Mouse (Mus musculus) myocyte (in vitro differentiated cells): ENCODE results near the gene Chst5. TPM values are rescaled to one million over a fixed set of nuclear protein-coding genes. Genes with fewer than 3 reads are reported as not detected.

ENCODE experiments used
- H3K27me3 ChIP-seq: one replicate; pipeline ENCODE4 v1.6.1; 2011; ENCODE audit not compliant: control insufficient read depth, insufficient read depth, insufficient read length
- H3K36me3 ChIP-seq: one replicate; pipeline ENCODE4 v1.6.1; 2011; ENCODE audit not compliant: control insufficient read depth, insufficient read depth
- H3K4me2 ChIP-seq: one replicate; pipeline ENCODE4 v1.6.1; 2011; ENCODE audit warnings: low read depth, control low read depth
- H3K4me3 ChIP-seq: one replicate; pipeline ENCODE4 v1.5.1; 2011; ENCODE audit warnings: mild to moderate bottlenecking, control low read depth, moderate library complexity
- H3K79me2 ChIP-seq: one replicate; pipeline ENCODE4 v1.6.1; 2011; ENCODE audit not compliant: control insufficient read depth, insufficient read depth
- H3ac ChIP-seq: one replicate; pipeline ENCODE4 v1.6.1; 2011; ENCODE audit not compliant: control insufficient read depth, insufficient read length
- CEBPB ChIP-seq: IDR thresholded peaks from 2 replicates; pipeline ENCODE4 v1.6.1; 2011; ENCODE audit warnings: mild to moderate bottlenecking, moderate library complexity; ENCODE audit not compliant: poor library complexity, insufficient read depth, severe bottlenecking
- E2F4 ChIP-seq: IDR thresholded peaks from one replicate; pipeline ENCODE4 v1.6.1; 2011; ENCODE audit warnings: mild to moderate bottlenecking, control low read depth, moderate library complexity; ENCODE audit not compliant: insufficient read depth
- MAX ChIP-seq: IDR thresholded peaks from one replicate; pipeline ENCODE4 v1.6.1; 2011; ENCODE audit warnings: low read depth, mild to moderate bottlenecking, control low read depth
- MYOD1 ChIP-seq, 3 experiments: IDR thresholded peaks; one replicate each; pipeline ENCODE4 v1.6.1; 2011; ENCODE audit warnings: control low read depth in 2 of 3, low read depth in 2 of 3, mild to moderate bottlenecking in 2 of 3, moderate library complexity in 1 of 3; ENCODE audit not compliant: insufficient read length in 2 of 3, control insufficient read depth in 1 of 3
- MYOG ChIP-seq, 3 experiments: IDR thresholded peaks; one replicate each; pipeline ENCODE4 v1.6.1; 2011; ENCODE audit warnings: control low read depth in 2 of 3, low read depth in 2 of 3, mild to moderate bottlenecking in 2 of 3; ENCODE audit not compliant: insufficient read length in 2 of 3, control insufficient read depth in 1 of 3, insufficient read depth in 1 of 3
- POLR2A ChIP-seq: IDR thresholded peaks from one replicate; pipeline ENCODE4 v1.6.1; 2011; ENCODE audit warnings: low read depth, mild to moderate bottlenecking, control low read depth, moderate library complexity; ENCODE audit not compliant: insufficient read length
- POLR2AphosphoS2 ChIP-seq: IDR thresholded peaks from one replicate; pipeline ENCODE4 v1.6.1; 2011; ENCODE audit warnings: low read depth, control low read depth; ENCODE audit not compliant: insufficient read length
- REST ChIP-seq: IDR thresholded peaks from one replicate; pipeline ENCODE4 v1.6.1; 2011; ENCODE audit warnings: mild to moderate bottlenecking, control low read depth, moderate library complexity; ENCODE audit not compliant: insufficient read depth, insufficient read length
- SRF ChIP-seq: IDR thresholded peaks from one replicate; pipeline ENCODE4 v1.6.1; 2011; ENCODE audit warnings: low read depth; ENCODE audit not compliant: control insufficient read depth, insufficient read length
- TCF12 ChIP-seq: IDR thresholded peaks from one replicate; pipeline ENCODE4 v1.6.1; 2011; ENCODE audit warnings: mild to moderate bottlenecking, control low read depth; ENCODE audit not compliant: poor library complexity, insufficient read depth, severe bottlenecking
- TCF3 ChIP-seq: IDR thresholded peaks from one replicate; pipeline ENCODE4 v1.6.1; 2011; ENCODE audit warnings: low read depth, control low read depth; ENCODE audit not compliant: insufficient read length
- USF1 ChIP-seq: IDR thresholded peaks from one replicate; pipeline ENCODE4 v1.6.1; 2011; ENCODE audit warnings: low read depth, mild to moderate bottlenecking, control low read depth, moderate library complexity
- polyA plus RNA-seq: library from polyadenylated mRNA; unstranded; fragments of >200 nt; fragmentation: generic; extraction: Trizol; gene quantifications from one replicate; pipeline ENCODE4 v1.2.1, GENCODE M21; 2012; ENCODE audit warnings: missing spikeins

The Chst5 gene
- polyA plus RNA-seq, 1 experiment = 0.14 TPM

DNA sequence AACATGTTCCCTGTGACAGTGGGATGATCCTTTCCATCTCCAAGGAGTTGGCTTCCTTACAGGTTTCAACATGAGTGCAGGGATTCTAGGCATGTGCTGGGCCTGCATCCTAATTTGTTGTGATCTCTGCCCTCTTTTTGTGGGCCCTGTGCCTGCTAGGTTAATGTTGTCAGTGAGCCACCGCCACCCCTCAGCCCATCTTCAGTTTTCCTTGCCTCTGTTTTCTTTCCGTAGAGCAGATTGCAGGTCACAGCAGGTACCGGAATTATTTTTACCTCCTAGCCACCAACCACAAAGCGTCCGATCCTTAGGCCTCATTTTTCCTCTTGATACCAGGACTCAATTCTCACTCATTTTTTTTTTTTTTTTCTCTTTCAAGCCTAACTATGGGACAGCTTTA, 41.7 kb upstream of the Chst5 start:
- Histone ChIP-seq H3K4me3 (no peak overlapping the region), H3K79me2 (no peaks in the 10 kb centered on the region), H3K4me2 (no peak overlapping the region), H3K36me3 (peaks cover 29% of the 10 kb centered on the region), H3K27me3 (no peaks in the 10 kb centered on the region), H3ac (no peak overlapping the region)
- TF ChIP-seq CEBPB (no peak), REST (no peak), TCF3 (no peak), POLR2AphosphoS2 (no peak), MYOD1 (IDR thresholded peaks at IDR 0.05; ENCODE audit: control insufficient read depth in 1 of 3, insufficient read length in 2 of 3, low read depth in 2 of 3) (no peak), POLR2A (no peak), E2F4 (no peak), TCF12 (no peak), MYOG (IDR thresholded peaks at IDR 0.05; ENCODE audit: control insufficient read depth in 1 of 3, insufficient read depth in 1 of 3, insufficient read length in 2 of 3, low read depth in 2 of 3) (no peak), USF1 (no peak), MAX (no peak), SRF (no peak)

DNA sequence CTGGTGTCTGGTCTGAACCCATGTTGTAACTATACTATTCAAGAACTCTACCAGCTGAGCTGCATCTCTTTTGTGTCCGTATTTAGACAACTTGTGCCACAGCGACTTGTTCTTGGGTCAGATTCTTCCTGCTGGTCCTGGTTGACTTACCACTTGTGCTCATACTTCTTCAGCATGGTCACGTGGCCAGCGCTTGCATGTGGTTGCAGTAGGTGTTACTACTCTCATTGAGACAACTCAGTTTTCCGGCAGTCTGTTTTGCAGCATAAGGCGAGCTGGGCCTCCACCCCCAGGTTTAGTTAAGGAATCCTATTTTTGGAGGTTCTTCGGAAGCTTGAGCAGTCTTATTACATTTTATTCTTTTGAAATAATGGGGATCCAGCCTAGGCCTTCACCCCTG, 41.1 kb upstream of the Chst5 start:
- TF ChIP-seq E2F4 (no peak), MAX (no peak), TCF12 (no peak), REST (no peak), SRF (no peak), CEBPB (no peak), MYOD1 (IDR thresholded peaks at IDR 0.05; ENCODE audit: control insufficient read depth in 1 of 3, insufficient read length in 2 of 3, low read depth in 2 of 3) (no peak), POLR2A (no peak), USF1 (no peak), POLR2AphosphoS2 (no peak), MYOG (IDR thresholded peaks at IDR 0.05; ENCODE audit: control insufficient read depth in 1 of 3, insufficient read depth in 1 of 3, insufficient read length in 2 of 3, low read depth in 2 of 3) (no peak), TCF3 (no peak)
- no peak overlapping the region for H3ac ChIP-seq
- H3K27me3 ChIP-seq = no peaks in the 10 kb centered on the region
- H3K4me3 ChIP-seq = no peak overlapping the region
- peaks cover 23% of the 10 kb centered on the region for H3K36me3 ChIP-seq
- no peak overlapping the region for H3K4me2 ChIP-seq
- no peaks in the 10 kb centered on the region for H3K79me2 ChIP-seq

DNA sequence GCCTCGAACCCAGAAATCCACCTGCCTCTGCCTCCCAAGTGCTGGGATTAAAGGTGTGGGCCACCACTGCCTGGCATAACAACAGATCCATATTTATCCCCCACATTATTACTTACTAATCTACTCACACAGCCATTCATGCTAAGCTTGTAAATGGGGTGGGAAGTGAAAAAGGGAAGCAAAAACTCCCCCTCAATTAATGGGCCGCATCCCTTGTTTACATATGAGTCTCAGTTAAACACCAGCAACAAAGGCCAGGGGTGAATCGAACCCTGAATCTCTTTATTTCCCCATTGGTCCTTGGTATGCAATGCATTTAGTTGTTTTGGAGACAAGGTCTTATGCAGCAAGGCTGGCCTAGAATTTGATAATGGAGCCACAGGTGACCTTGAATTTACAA, 40.6 kb upstream of the Chst5 start:
- Histone ChIP-seq H3K79me2 (no peaks in the 10 kb centered on the region), H3ac (no peak overlapping the region), H3K4me3 (no peak overlapping the region), H3K27me3 (no peaks in the 10 kb centered on the region), H3K4me2 (no peak overlapping the region), H3K36me3 (peaks cover 22% of the 10 kb centered on the region)
- TF ChIP-seq USF1 (no peak), POLR2A (no peak), REST (no peak), E2F4 (no peak), POLR2AphosphoS2 (no peak), CEBPB (no peak), MAX (no peak), TCF3 (no peak), TCF12 (no peak), MYOG (IDR thresholded peaks at IDR 0.05; ENCODE audit: control insufficient read depth in 1 of 3, insufficient read depth in 1 of 3, insufficient read length in 2 of 3, low read depth in 2 of 3) (no peak), SRF (no peak), MYOD1 (IDR thresholded peaks at IDR 0.05; ENCODE audit: control insufficient read depth in 1 of 3, insufficient read length in 2 of 3, low read depth in 2 of 3) (no peak)

DNA sequence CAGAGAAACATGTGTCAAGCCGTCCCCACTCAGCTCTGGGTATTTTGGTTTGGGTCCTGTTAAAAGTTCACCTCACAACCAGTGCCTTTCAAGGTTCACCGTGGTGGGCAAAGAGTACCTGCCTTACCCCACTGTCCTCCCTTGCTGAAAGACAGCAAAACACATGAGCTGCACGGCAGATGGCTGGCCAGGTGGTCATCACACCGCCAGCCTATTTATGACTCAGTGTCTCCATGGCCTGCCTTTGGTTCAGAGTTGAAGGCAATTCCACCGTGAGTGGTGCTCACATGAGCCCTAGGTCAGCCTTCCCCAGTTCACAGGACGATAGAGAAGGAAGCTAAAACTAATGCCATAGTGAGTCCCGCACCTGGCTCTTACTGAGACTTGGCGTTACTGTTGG, 37.7 kb upstream of the Chst5 start:
- Histone ChIP-seq H3K4me2 (no peak overlapping the region), H3K79me2 (no peaks in the 10 kb centered on the region), H3K4me3 (no peak overlapping the region), H3K27me3 (no peaks in the 10 kb centered on the region), H3K36me3 (peaks cover 24% of the 10 kb centered on the region), H3ac (no peak overlapping the region)
- TF ChIP-seq CEBPB (no peak), POLR2AphosphoS2 (no peak), E2F4 (no peak), SRF (no peak), MYOG (IDR thresholded peaks at IDR 0.05; ENCODE audit: control insufficient read depth in 1 of 3, insufficient read depth in 1 of 3, insufficient read length in 2 of 3, low read depth in 2 of 3) (no peak), TCF3 (no peak), POLR2A (no peak), REST (no peak), USF1 (no peak), MYOD1 (IDR thresholded peaks at IDR 0.05; ENCODE audit: control insufficient read depth in 1 of 3, insufficient read length in 2 of 3, low read depth in 2 of 3) (no peak), MAX (no peak)

DNA sequence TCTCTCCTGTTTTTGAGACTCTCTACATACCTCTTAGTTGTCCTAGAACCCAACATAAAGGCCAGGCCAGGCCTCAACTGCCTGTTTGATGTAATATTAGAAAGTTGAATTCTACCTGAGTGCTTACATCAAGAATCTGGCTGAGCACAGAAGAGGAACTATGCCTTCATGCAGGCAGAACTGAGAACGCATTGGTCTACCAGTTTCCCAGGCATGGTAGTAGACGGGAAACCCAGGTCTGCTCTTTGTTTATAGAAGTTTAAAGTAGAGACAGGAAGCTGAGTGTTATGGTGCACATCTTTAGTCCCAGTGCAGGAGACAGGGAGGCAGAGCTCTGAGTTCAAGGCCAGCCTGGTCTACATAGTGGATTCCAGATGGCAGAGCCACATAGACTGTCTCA, 36.9 kb upstream of the Chst5 start:
- Histone ChIP-seq H3K4me3 (no peak overlapping the region), H3K36me3 (peaks cover 23% of the 10 kb centered on the region), H3K79me2 (no peaks in the 10 kb centered on the region), H3K27me3 (no peaks in the 10 kb centered on the region), H3ac (no peak overlapping the region), H3K4me2 (no peak overlapping the region)
- no peak for TF ChIP-seq CEBPB
- no peak for TF ChIP-seq MAX
- TF ChIP-seq USF1 = no peak
- TF ChIP-seq SRF = no peak
- TF ChIP-seq POLR2AphosphoS2 = no peak
- no peak for TF ChIP-seq POLR2A
- no peak for TF ChIP-seq TCF12
- no peak for TF ChIP-seq E2F4
- TF ChIP-seq TCF3 = no peak
- no peak for TF ChIP-seq MYOG (IDR thresholded peaks at IDR 0.05; ENCODE audit: control insufficient read depth in 1 of 3, insufficient read depth in 1 of 3, insufficient read length in 2 of 3, low read depth in 2 of 3)
- TF ChIP-seq MYOD1 (IDR thresholded peaks at IDR 0.05; ENCODE audit: control insufficient read depth in 1 of 3, insufficient read length in 2 of 3, low read depth in 2 of 3) = no peak
- TF ChIP-seq REST = no peak
